Mouse (Mus musculus): ENCODE data around the gene Stk32c. TPM values are rescaled to one million over a fixed set of nuclear protein-coding genes. Genes with fewer than 3 reads are reported as not detected.

The Stk32c gene
- total RNA-seq, 2 experiments from 2014 or later = 179 to 185 TPM

DNA sequence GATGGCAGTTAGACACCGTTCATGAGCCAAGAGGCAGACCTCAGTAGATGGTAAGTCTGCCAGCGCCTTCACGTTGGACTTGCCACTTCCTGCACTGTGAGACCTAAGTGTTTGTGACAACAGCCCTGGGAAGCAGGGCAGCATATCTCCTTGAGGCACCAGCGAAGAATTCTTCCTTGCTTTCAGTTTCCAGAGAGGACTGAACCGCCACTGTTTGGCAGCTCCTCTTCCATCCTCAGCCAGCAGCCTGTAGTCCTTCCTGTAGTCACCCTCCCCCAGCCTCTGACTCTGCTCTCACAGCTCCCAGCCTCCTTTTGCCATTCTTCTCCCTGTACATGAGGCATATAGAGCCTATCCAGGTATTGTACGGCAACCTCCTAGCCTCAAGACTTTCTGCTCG, 60.2 kb downstream of the Stk32c start:
- DNase-seq (ENCODE audit: low spot score in 2 of 2) = peak in 1 of 2 experiments; percentile 46

DNA sequence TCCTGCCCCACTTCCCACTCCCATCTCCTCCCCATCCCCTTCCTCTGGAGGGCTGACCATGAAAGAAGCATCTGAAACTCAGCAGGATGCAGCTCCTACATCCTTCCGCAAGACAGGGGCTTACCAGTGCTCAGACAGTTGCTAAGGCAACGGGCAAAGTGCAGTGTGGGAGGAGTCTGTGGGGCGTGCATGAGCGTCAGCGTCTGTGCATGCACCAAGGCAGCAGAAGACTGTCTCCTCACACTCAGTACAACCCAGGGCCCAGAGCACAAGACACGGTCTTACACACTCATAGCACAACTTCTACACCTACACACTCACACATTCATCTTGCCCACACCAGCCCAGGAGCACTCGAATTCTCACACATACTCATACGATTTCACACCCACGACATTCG, 62.0 kb downstream of the Stk32c start:
- peak; percentile 38 to 67 for DNase-seq (ENCODE audit: low spot score in 2 of 2)

DNA sequence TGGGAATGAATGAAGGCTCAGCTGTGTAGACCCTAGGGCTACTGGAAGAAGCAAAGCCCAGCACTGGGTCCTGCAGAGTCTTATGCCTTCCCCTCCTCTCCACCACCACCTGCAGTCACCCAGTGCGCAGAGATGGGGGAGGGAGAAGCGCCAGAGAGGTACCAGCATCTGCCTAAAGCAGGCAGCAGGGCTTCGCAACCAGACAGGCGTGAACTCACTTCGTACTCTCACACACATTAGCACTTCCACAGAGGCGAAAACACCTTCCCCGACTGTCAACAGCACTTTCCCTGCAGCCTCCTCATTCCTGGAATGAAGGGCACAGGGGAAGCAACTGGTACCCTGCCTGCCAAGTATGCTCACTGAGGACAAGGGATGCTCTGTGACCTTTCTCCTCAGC, 63.7 kb downstream of the Stk32c start:
- peak; percentile 45 to 51 for DNase-seq (ENCODE audit: low spot score in 2 of 2)

DNA sequence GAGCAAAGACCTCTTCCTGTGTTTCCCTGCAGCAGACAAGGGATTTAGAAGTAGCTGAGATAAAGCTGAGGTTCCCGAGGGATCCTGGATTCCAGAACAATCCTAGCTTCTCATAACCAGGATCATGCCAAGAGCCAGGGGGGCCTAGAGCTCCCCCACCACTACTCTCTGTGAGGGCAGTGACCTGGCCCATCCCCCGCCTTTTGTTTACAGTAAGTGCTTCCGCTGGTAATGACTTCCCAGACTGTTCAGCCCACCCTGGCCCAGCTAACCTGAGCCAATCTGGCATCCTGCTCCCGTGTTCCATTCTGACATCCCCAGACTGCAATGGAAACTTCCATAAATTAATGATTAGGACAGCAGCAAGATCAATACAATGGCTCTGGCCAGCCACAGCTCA, 65.7 kb downstream of the Stk32c start:
- DNase-seq (ENCODE audit: low spot score in 2 of 2) = no peak

- no peak for DNase-seq (ENCODE audit: low spot score in 2 of 2)
Measured at GRCm38 (mm10) chr7:139145891-139146290, 67.2 kb downstream of the Stk32c start.

GRCm38 (mm10) chr7:139143785-139144184, 69.3 kb downstream of the Stk32c start:
- DNase-seq (ENCODE audit: low spot score in 2 of 2) = no peak

- no peak for DNase-seq (ENCODE audit: low spot score in 2 of 2)
Measured at GRCm38 (mm10) chr7:139139921-139140461, 73.1 kb downstream of the Stk32c start.

DNA sequence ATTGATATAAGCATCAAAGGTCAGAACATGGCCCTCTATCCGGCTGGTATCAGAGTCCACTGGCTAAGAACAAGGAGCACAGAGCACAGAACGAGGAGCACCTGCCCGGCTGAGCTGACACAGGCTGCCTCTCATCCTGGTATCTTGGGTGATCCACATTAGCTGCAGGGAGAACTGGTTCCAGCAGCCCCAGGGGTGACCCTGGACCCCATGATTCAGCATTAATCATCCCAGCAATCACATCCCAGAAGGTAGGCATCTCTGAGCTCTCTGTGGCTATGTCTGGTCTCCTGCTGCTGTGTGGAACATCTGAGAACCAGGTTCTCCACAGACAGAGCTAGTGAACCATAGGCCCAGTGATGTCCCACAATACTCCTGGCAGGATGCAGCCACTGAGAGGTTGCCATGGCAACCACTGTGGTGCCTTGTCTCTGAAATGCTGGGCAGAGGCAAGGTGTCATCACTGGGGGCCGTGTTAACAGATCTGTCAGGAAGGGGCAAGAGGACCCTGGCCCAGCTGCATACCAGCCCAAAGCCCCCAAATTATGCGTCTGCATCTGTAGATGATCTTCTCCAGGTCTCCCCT, 76.1 kb downstream of the Stk32c start:
- peak; percentile 50 to 55 for DNase-seq (ENCODE audit: low spot score in 2 of 2)

DNA sequence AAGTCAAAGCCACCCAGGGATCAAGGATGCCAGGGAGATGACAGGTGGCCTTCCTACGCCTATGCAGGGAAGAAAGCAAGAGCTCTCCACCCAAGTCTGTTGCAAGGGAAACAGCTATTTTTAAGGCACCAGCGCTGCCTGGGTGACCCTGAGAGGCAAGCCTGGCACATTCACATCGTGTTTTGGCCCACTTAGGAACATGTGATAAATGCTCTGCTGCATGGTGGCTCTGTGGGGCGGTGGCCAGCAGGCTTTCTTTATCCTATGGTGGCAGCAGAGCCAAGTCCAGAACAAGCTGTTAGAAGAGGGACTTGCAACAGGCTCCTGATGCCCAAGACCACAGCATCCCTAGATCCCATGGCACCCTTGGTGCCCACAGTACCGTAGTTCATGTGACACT, 77.9 kb downstream of the Stk32c start:
- DNase-seq (ENCODE audit: low spot score in 2 of 2) = no peak

DNA sequence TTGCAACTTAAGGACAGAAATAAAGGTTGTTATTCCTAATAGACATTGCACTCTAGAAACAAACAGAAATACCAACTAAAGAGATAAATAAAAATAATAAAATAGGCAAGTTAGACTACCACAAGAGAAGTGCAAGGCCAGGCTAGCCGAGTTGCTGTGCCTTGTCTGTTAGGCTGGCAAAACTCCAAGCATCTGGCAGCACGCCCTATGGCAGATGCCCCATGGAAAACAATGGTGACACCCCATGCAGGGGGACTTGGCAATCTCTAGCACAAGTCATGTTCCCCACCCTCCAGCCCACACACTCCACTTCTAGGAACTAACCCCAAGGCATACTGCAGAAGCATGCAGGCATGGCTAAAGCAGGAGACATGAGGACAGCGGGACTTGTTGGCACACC, 79.7 kb downstream of the Stk32c start:
- DNase-seq (ENCODE audit: low spot score in 2 of 2) = no peak

GRCm38 (mm10) chr7:139131538-139131937, 81.6 kb downstream of the Stk32c start:
- DNase-seq (ENCODE audit: low spot score in 2 of 2) = no peak

DNA sequence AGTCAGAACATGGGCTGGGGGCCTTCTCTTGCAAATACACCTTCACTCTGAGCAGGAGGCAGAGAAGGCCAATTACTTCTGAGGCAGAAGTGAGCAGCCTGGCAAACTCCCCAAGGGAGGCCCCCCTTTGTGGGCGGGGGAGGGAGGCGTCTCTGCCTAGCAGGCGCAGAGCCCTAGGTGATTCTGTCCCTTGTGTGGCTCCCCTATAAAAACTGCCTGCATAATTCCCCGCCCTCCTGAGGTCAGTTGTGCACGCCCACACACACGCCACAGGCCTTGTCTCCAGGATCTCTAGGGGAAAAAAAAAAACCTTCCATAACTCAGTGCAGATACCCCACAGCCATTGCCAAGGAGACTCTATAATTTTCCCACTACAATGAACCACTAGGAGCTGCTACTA, 82.7 kb downstream of the Stk32c start:
- DNase-seq (ENCODE audit: low spot score in 2 of 2) = no peak

- DNase-seq (ENCODE audit: low spot score in 2 of 2) = no peak
Measured at GRCm38 (mm10) chr7:139128994-139129393, 84.1 kb downstream of the Stk32c start.

- no peak for DNase-seq (ENCODE audit: low spot score in 2 of 2)
Measured at GRCm38 (mm10) chr7:139126549-139126948, 86.6 kb downstream of the Stk32c start.

DNA sequence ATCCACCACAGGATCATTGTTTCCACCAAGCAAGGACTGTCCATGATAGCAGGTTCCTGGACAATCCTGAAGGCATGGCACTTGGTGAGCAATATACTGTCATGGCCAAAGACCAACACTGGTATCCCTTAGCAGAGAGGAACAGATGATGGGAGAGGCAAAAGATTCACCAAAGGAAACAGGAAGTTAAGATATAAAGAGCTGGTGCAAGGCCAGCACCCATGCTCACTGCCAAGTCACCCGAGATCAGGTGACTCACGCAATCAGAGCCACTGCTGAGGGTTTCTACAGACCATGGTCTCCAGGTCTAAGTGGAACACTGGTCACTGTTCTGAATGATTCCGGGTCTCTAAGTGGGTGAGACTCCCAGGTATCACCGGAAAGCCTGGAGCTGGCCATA, 87.2 kb downstream of the Stk32c start:
- DNase-seq (ENCODE audit: low spot score in 2 of 2) = no peak

DNA sequence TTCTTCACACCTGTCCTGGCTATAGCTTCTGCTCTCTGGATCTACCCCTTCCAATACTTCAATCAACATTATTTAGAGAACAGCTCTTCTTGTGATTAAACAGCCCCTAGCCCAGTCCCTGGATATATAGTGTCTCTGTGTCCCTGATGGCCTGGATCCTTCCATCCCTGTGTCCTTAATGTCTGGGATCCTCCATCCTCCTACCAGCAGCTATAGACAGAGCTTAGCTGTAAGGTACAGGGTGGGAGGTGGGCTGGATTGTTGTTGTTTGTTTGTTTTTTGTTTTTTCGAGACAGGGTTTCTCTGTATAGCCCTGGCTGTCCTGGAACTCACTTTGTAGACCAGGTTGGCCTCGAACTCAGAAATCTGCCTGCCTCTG, 93.3 kb downstream of the Stk32c start:
- no peak for DNase-seq (ENCODE audit: low spot score in 2 of 2)

- peak; percentile 86 to 91 for DNase-seq (ENCODE audit: low spot score in 2 of 2)
Measured at GRCm38 (mm10) chr7:139119152-139119774, 93.8 kb downstream of the Stk32c start.

GRCm38 (mm10) chr7:139107908-139108650, 105.0 kb downstream of the Stk32c start:
- no peak for DNase-seq (ENCODE audit: low spot score in 2 of 2)

- no peak for DNase-seq (ENCODE audit: low spot score in 2 of 2)
Measured at GRCm38 (mm10) chr7:139105705-139106104, 107.4 kb downstream of the Stk32c start.

DNA sequence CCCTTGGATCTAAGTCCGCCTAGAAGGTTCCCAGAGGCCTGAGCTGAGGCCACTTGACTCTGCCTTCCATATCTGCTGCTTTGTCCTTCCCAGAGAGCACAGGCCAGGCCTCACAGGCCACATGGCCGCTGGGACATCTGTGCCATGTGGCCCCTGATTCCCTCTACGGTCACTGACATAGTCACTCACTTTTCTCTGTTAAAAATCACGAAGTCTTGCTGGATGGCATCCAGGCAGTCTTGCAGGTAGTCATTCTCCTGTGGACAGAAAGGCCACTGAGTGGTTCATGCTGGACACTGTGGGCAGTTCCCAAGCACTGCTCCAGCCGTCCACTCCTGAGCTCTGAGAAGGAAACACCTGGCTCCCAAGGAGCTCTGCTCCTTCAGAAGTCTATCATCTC, 108.0 kb downstream of the Stk32c start:
- no peak for DNase-seq (ENCODE audit: low spot score in 2 of 2)

DNA sequence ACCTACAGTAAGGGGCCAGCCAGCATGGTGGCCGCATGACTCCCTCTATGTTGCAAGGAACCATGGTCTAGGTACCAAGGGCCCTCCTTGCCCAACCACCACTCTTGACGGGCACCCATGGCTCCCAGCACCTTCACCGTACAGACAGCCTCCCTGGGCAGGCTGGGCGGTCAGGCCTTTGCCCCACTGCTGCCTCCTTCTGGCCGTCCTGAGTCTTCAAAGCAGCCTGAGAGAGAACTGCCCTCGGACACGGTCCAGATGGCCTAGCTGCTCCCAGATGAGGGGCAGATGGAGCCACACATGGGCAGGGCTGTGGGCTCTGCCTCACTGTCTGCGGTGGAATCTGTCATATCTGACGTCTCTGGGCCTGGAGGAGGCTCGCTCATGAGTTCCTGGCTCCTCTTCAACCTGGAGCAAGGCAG, 109.1 kb downstream of the Stk32c start:
- DNase-seq (ENCODE audit: low spot score in 2 of 2) = no peak

GRCm38 (mm10) chr7:139101826-139102225, 111.3 kb downstream of the Stk32c start:
- no peak for DNase-seq (ENCODE audit: low spot score in 2 of 2)

All from left cerebral cortex, adult 18-20 months (tissue).